Mouse (Mus musculus): ENCODE results near the gene Cenps. TPM values are rescaled to one million over a fixed set of nuclear protein-coding genes. Genes with fewer than 3 reads are reported as not detected.

Cenps gene
- polyA plus RNA-seq, 1 experiment from 2014 or later: 53.7 TPM

Other genes starting within 250 kb of the Cenps start
- 41.1 and 41.6 TPM in 2 replicates for gene Pex14, start 37.8 kb downstream of the Cenps start, polyA plus RNA-seq (2014; fragmentation: Nextera tagmentation; extraction: Ambion mirVana)
- gene Dffa, start 33.5 kb downstream of the Cenps start, polyA plus RNA-seq (2014; fragmentation: Nextera tagmentation; extraction: Ambion mirVana): 25.7 and 28.6 TPM in 2 replicates
- gene Cort, start 10.9 kb downstream of the Cenps start, polyA plus RNA-seq (2014; fragmentation: Nextera tagmentation; extraction: Ambion mirVana): 0.70 TPM in 1 of 2 replicates, not detected in the other
- gene Pgd, start 29.1 kb upstream of the Cenps start, polyA plus RNA-seq (2014; fragmentation: Nextera tagmentation; extraction: Ambion mirVana): 48.3 and 57.2 TPM in 2 replicates
- 35.6 and 41.7 TPM in 2 replicates for gene Kif1b, start 170.1 kb upstream of the Cenps start, polyA plus RNA-seq (2014; fragmentation: Nextera tagmentation; extraction: Ambion mirVana)

All from limb, embryonic 11.5 days (tissue).